Mouse (Mus musculus) MEL (cell line): Measurements from ENCODE around the gene Antxrl. TPM values are rescaled to one million over a fixed set of nuclear protein-coding genes. Genes with fewer than 3 reads are reported as not detected.

ENCODE experiments used
- DNase-seq: peaks from one replicate; pipeline ENCODE4 v3.0.0; 2011; ENCODE audit warnings: low read depth, low spot score
- H3K27ac ChIP-seq: 2 replicates; pipeline ENCODE4 v1.5.1; 2012; ENCODE audit warnings: low read depth, mild to moderate bottlenecking, control low read depth, low read length, moderate library complexity; ENCODE audit not compliant: control insufficient read depth
- H3K27me3 ChIP-seq, 2 experiments: fragments of 150-350 bp in 1 of 2; sonication (generic) in 1 of 2; 2 replicates each; pipeline ENCODE4 v1.6.1; 2012; ENCODE audit warnings: low read length in 2 of 2, mild to moderate bottlenecking in 2 of 2, improper control_type of control experiment in 1 of 2, moderate library complexity in 1 of 2; ENCODE audit not compliant: insufficient read depth in 2 of 2, control insufficient read depth in 1 of 2
- H3K36me3 ChIP-seq, 2 experiments: 2 replicates each; pipeline ENCODE4 v1.6.1; 2012 to 2014; ENCODE audit warnings: low read length in 2 of 2, improper control_type of control experiment in 1 of 2, inconsistent platforms in 1 of 2, mild to moderate bottlenecking in 1 of 2; ENCODE audit not compliant: insufficient read depth in 2 of 2, control insufficient read depth in 1 of 2
- H3K4me1 ChIP-seq, 2 experiments: fragments of 150-350 bp in 1 of 2; sonication (generic) in 1 of 2; 2 replicates each; pipeline ENCODE4 v1.6.1; 2012; ENCODE audit warnings: low read length in 2 of 2, improper control_type of control experiment in 1 of 2, mild to moderate bottlenecking in 1 of 2; ENCODE audit not compliant: insufficient read depth in 2 of 2, control insufficient read depth in 1 of 2
- H3K4me3 ChIP-seq, 2 experiments: fragments of 150-350 bp in 1 of 2; sonication (generic) in 1 of 2; 2 replicates each; pipeline ENCODE4 v1.5.1; 2012; ENCODE audit warnings: low read depth in 2 of 2, low read length in 2 of 2, mild to moderate bottlenecking in 2 of 2, moderate library complexity in 2 of 2, control low read depth in 1 of 2, improper control_type of control experiment in 1 of 2; ENCODE audit not compliant: control insufficient read depth in 1 of 2, insufficient read depth in 1 of 2
- H3K79me2 ChIP-seq: 2 replicates; pipeline ENCODE4 v1.6.1; 2012; ENCODE audit warnings: mild to moderate bottlenecking, low read length, moderate library complexity; ENCODE audit not compliant: control insufficient read depth, poor library complexity, insufficient read depth
- H3K9ac ChIP-seq: 2 replicates; pipeline ENCODE4 v1.6.1; 2012; ENCODE audit warnings: low read depth, mild to moderate bottlenecking, control low read depth, low read length, moderate library complexity; ENCODE audit not compliant: control insufficient read depth, poor library complexity, severe bottlenecking
- H3K9me3 ChIP-seq: fragments of 150-350 bp; sonication (generic); replicated peaks from 2 replicates; pipeline ENCODE4 v1.6.1; 2012; ENCODE audit warnings: mild to moderate bottlenecking, low read length, improper control_type of control experiment, moderate library complexity; ENCODE audit not compliant: insufficient read depth
- UBTF ChIP-seq: IDR thresholded peaks from 2 replicates; pipeline ENCODE4 v1.6.1; 2012; ENCODE audit warnings: low read depth, mild to moderate bottlenecking, inconsistent platforms, low read length, improper control_type of control experiment, moderate library complexity, borderline replicate concordance; ENCODE audit not compliant: insufficient read depth
- polyA plus RNA-seq, 2 experiments: library from polyadenylated mRNA; stranded (reverse) in 1 of 2; unstranded in 1 of 2; fragments of >175 nt in 1 of 2; fragments of >200 nt in 1 of 2; gene quantifications; 2 replicates each; pipeline versions ENCODE4 v1.2.1 to v1.2.4; 2012; ENCODE audit warnings: low replicate concordance in 2 of 2, low read depth in 1 of 2; ENCODE audit not compliant: insufficient read length in 2 of 2, insufficient read depth in 1 of 2, missing spikeins in 1 of 2
- total RNA-seq: library from RNA; depleted of rRNA; stranded (reverse); fragments of 300-350 nt; gene quantifications from 2 replicates; pipeline ENCODE4 v1.2.3, GENCODE M21; 2012; rRNA removed

Antxrl gene
- total and polyA plus RNA-seq, 3 experiments = not detected

GRCm38 (mm10) chr14:34121691-34122090 is 69.2 kb downstream of the Antxrl start:
- H3K27ac ChIP-seq = no peak overlapping the region
- no peaks in the 10 kb centered on the region for H3K36me3 ChIP-seq
- no peak for DNase-seq
- no peak for TF ChIP-seq UBTF
- no peaks in the 10 kb centered on the region for H3K79me2 ChIP-seq
- H3K27me3 ChIP-seq = no peaks in the 10 kb centered on the region; a peak in 1 of 4 replicates
- H3K4me1 ChIP-seq = no peaks in the 10 kb centered on the region
- H3K9me3 ChIP-seq = no peaks in the 10 kb centered on the region
- H3K9ac ChIP-seq = no peak overlapping the region
- no peak overlapping the region for H3K4me3 ChIP-seq

Other genes with a start within 250 kb of the Antxrl start
- gene Gdf10, start 129.1 kb upstream of the Antxrl start, total RNA-seq = not detected in 2 replicates
- not detected for gene Gdf10, start 129.1 kb upstream of the Antxrl start, polyA plus RNA-seq
- gene Gdf2, start 111.7 kb upstream of the Antxrl start, total RNA-seq = not detected in 2 replicates
- not detected for gene Gdf2, start 111.7 kb upstream of the Antxrl start, polyA plus RNA-seq
- gene Rbp3, start 98.7 kb upstream of the Antxrl start, total RNA-seq = not detected in 2 replicates
- gene Rbp3, start 98.7 kb upstream of the Antxrl start, polyA plus RNA-seq = not detected
- not detected in 2 replicates for gene Zfp488, start 73.9 kb upstream of the Antxrl start, total RNA-seq
- not detected for gene Zfp488, start 73.9 kb upstream of the Antxrl start, polyA plus RNA-seq
- not detected in 2 replicates for gene Gm30083, start 37.5 kb upstream of the Antxrl start, total RNA-seq
- gene Gm30083, start 37.5 kb upstream of the Antxrl start, polyA plus RNA-seq = not detected
- gene Gm5460, start 35.9 kb upstream of the Antxrl start, total RNA-seq = not detected in 2 replicates
- not detected for gene Gm5460, start 35.9 kb upstream of the Antxrl start, polyA plus RNA-seq
- gene Anxa8, start 33.3 kb downstream of the Antxrl start, total RNA-seq = not detected in 2 replicates
- gene Anxa8, start 33.3 kb downstream of the Antxrl start, polyA plus RNA-seq = not detected
- not detected in 2 replicates for gene A630023A22Rik, start 50.0 kb downstream of the Antxrl start, total RNA-seq
- gene A630023A22Rik, start 50.0 kb downstream of the Antxrl start, polyA plus RNA-seq = not detected
- gene Npy4r, start 99.8 kb downstream of the Antxrl start, total RNA-seq = not detected in 2 replicates
- not detected for gene Npy4r, start 99.8 kb downstream of the Antxrl start, polyA plus RNA-seq
- gene Gprin2, start 148.9 kb downstream of the Antxrl start, total RNA-seq = under 0.01 and 0.03 TPM in 2 replicates
- gene Gprin2, start 148.9 kb downstream of the Antxrl start, polyA plus RNA-seq = under 1 TPM in 1 of 2 experiments, not detected in 1; 0.01 TPM
- not detected in 2 replicates for gene Syt15, start 166.9 kb downstream of the Antxrl start, total RNA-seq
- gene Syt15, start 166.9 kb downstream of the Antxrl start, polyA plus RNA-seq = under 1 TPM in 1 of 2 experiments, not detected in 1; 0.06 TPM